25 mouse cellular contexts compared by ENCODE assay signal in the genomic region with DNA sequence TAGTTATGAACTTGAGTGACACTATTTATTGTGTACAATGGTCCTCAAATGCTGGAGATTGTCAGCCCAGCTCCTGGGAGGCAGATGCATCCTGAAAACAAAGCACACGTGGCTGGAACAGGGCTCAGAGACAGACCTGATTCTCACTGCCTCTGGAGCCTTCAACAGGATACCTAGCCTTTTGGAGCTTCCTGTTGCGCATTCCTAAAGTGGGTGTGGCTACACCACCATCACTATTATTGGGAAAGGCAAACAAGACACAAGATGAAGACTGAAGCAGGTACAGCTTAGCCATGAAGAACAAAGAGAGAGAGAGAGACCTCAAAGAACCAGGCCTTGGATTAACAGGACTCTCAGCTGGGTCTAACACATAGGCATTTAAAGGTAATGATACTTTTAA.
A peak's percentile ranks its signal among the peaks of the same experiment; 100 is the strongest.
DNase-seq lines count a peak whose midpoint lies in the region; ATAC-seq lines count a peak whose summit lies in the region.
"Had no signal": no experiment of that assay in that cellular context is flagged by ENCODE, and none has a peak within 500 bp of the region (broad histone marks: within the 10 kb centered on the region; RNA-seq: fewer than 3 reads in every experiment).

No protein-coding gene starts in this region.

- 0 out of 2 replicates have a peak overlapping the region, but pooled peaks have one; percentile 65 for H3K27ac ChIP-seq in lung, embryonic 15.5 days
- 0 out of 2 replicates have a peak overlapping the region, but pooled peaks have one; percentile 51 for H3K27ac ChIP-seq in limb, embryonic 15.5 days
- H3K27ac ChIP-seq: heart, adult 2 months; heart, embryonic 10.5 days; hindbrain, embryonic 14.5 days had no signal

- no peak for DNase-seq in lung, postnatal 14 days
- peak; percentile 87 for DNase-seq in R1 (ENCODE audit: low read depth, low spot score)
- DNase-seq in urinary bladder, postnatal 36 days (ENCODE audit: low spot score in 2 of 2): no peak
- no peak for DNase-seq in urinary bladder, postnatal 14 days (ENCODE audit: low spot score)
- DNase-seq: adrenal gland, adult 2 months; adrenal gland, postnatal 14 days; cerebellum, adult 11 months; cerebellum, adult 2 months; cerebellum, adult 9-11 months; cerebellum, postnatal 25 days; forebrain, postnatal 0 days; gastrocnemius, postnatal 36 days; heart, adult 2 months; heart, postnatal 14 days; heart, postnatal 4 days had no signal

- H3K9me3 ChIP-seq in lung, embryonic 15.5 days: no peaks in the 10 kb centered on the region
- H3K9me3 ChIP-seq in limb, embryonic 15.5 days: no peaks in the 10 kb centered on the region
- H3K9me3 ChIP-seq: embryonic facial prominence, embryonic 12.5 days; embryonic facial prominence, embryonic 15.5 days had no signal

- 56% methylated on average over 2 of the region's 2 CpGs for WGBS in lung, embryonic 15.5 days
- WGBS in limb, embryonic 15.5 days: 72% methylated on average over 2 of the region's 2 CpGs

- no peak overlapping the region for H3K9ac ChIP-seq in lung, embryonic 15.5 days
- no peak overlapping the region for H3K9ac ChIP-seq in limb, embryonic 15.5 days
- H3K9ac ChIP-seq: embryonic facial prominence, embryonic 12.5 days; embryonic facial prominence, embryonic 15.5 days; forebrain, postnatal 0 days; heart, embryonic 13.5 days; hindbrain, embryonic 14.5 days had no signal

- no peak overlapping the region for H3K4me3 ChIP-seq in lung, embryonic 15.5 days
- H3K4me3 ChIP-seq in limb, embryonic 15.5 days: no peak overlapping the region
- H3K4me3 ChIP-seq: embryonic facial prominence, embryonic 12.5 days; embryonic facial prominence, embryonic 15.5 days; heart, adult 2 months; heart, embryonic 10.5 days; heart, embryonic 13.5 days had no signal

- no peak for ATAC-seq in lung, embryonic 15.5 days (ENCODE audit: borderline replicate concordance, extremely low read depth, low FRiP score, low TSS enrichment)
- no peak for ATAC-seq in limb, embryonic 15.5 days (ENCODE audit: insufficient number of reproducible peaks, low FRiP score, low TSS enrichment, low read depth)
- ATAC-seq: CD4-positive, CD25-positive, alpha-beta regulatory T cell, adult 4 months; forebrain, embryonic 14.5 days; forebrain, postnatal 0 days; hindbrain, postnatal 0 days had no signal

- no peak overlapping the region for H3K4me2 ChIP-seq in lung, embryonic 15.5 days
- H3K4me2 ChIP-seq in limb, embryonic 15.5 days: no peak overlapping the region
- H3K4me2 ChIP-seq: embryonic facial prominence, embryonic 12.5 days; embryonic facial prominence, embryonic 15.5 days; heart, embryonic 13.5 days; hindbrain, embryonic 14.5 days had no signal

- H3K27me3 ChIP-seq in lung, embryonic 15.5 days: no peaks in the 10 kb centered on the region
- H3K27me3 ChIP-seq in limb, embryonic 15.5 days: no peaks in the 10 kb centered on the region
- H3K27me3 ChIP-seq: embryonic facial prominence, embryonic 12.5 days; embryonic facial prominence, embryonic 15.5 days; heart, embryonic 13.5 days had no signal

- no peaks in the 10 kb centered on the region for H3K36me3 ChIP-seq in lung, embryonic 15.5 days
- no peaks in the 10 kb centered on the region for H3K36me3 ChIP-seq in limb, embryonic 15.5 days
- H3K36me3 ChIP-seq: embryonic facial prominence, embryonic 12.5 days; embryonic facial prominence, embryonic 15.5 days; heart, embryonic 13.5 days had no signal

- H3K4me1 ChIP-seq in lung, embryonic 15.5 days: peaks cover 62% of the 10 kb centered on the region
- peaks cover 74% of the 10 kb centered on the region for H3K4me1 ChIP-seq in limb, embryonic 15.5 days
